Comparison of ENCODE assay signal across 31 mouse cellular contexts in the genomic region with DNA sequence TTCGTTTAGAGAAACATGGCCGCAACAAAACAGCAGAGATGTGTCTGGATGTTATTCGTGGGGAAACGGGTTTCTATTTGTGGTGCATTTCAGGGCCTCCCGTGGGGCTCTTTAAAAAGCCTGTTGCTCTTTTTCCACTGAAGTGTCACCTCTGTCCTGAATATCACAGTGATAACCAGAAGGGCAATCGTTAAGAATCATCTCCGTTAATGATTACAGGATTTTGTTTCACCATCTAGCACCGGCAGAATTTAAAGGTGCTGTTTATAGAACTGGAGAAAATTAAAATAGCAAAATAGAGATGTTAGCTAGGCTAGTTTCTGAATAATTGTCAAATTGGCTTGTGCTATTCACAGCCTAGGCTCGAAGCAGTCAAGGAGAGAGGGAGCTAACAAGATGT.
"Had no signal": no experiment of that assay in that cellular context is flagged by ENCODE, and none has a peak within 500 bp of the region (broad histone marks: within the 10 kb centered on the region; RNA-seq: fewer than 3 reads in every experiment).

No protein-coding gene starts in this region.

- H3K4me2 ChIP-seq: limb, embryonic 12.5 days; limb, embryonic 13.5 days; limb, embryonic 15.5 days; liver, embryonic 12.5 days; liver, embryonic 13.5 days; liver, embryonic 15.5 days; lung, embryonic 14.5 days; lung, embryonic 15.5 days; midbrain, embryonic 11.5 days; midbrain, embryonic 12.5 days; midbrain, embryonic 13.5 days; midbrain, embryonic 15.5 days; neural tube, embryonic 12.5 days had no signal

- H3K4me1 ChIP-seq: liver, embryonic 12.5 days; liver, embryonic 13.5 days; liver, embryonic 15.5 days; lung, embryonic 15.5 days; midbrain, embryonic 15.5 days had no signal

- ATAC-seq: liver, embryonic 12.5 days; liver, postnatal 0 days; lung, postnatal 0 days; midbrain, embryonic 13.5 days; midbrain, embryonic 15.5 days; midbrain, embryonic 16.5 days had no signal

- DNase-seq: left cerebral cortex, postnatal 4 days; liver; liver, embryonic 13.5 days; liver, postnatal 0 days; lung, adult 18-20 months; lung, adult 2 months; lung, embryonic 14.5 days; lung, postnatal 10 days; lung, postnatal 14 days; lung, postnatal 36 days; midbrain, embryonic 14.5 days had no signal

- H3K36me3 ChIP-seq: limb, embryonic 10.5 days; limb, embryonic 12.5 days; limb, embryonic 13.5 days; limb, embryonic 15.5 days; liver, embryonic 12.5 days; liver, embryonic 13.5 days; liver, embryonic 15.5 days; lung, embryonic 15.5 days; midbrain, embryonic 10.5 days; midbrain, embryonic 12.5 days; midbrain, embryonic 13.5 days; midbrain, embryonic 15.5 days; neural tube, embryonic 12.5 days had no signal

- H3K4me3 ChIP-seq: left cerebral cortex, adult 2 months; limb, embryonic 10.5 days; limb, embryonic 12.5 days; limb, embryonic 13.5 days; limb, embryonic 15.5 days; liver, embryonic 12.5 days; liver, embryonic 13.5 days; liver, embryonic 15.5 days; lung, embryonic 15.5 days; megakaryocyte, embryonic 14.5 days; midbrain, embryonic 10.5 days; midbrain, embryonic 12.5 days; midbrain, embryonic 13.5 days; midbrain, embryonic 15.5 days; myocyte; neural tube, embryonic 12.5 days had no signal

- H3K9me3 ChIP-seq: limb, embryonic 10.5 days; limb, embryonic 12.5 days; limb, embryonic 13.5 days; limb, embryonic 15.5 days; liver, embryonic 12.5 days; liver, embryonic 13.5 days; liver, embryonic 15.5 days; lung, embryonic 15.5 days; megakaryocyte, embryonic 14.5 days; midbrain, embryonic 10.5 days; midbrain, embryonic 12.5 days; midbrain, embryonic 13.5 days; midbrain, embryonic 15.5 days; neural tube, embryonic 12.5 days had no signal

- H3K27ac ChIP-seq: left cerebral cortex, adult 2 months; limb, embryonic 10.5 days; limb, embryonic 12.5 days; limb, embryonic 13.5 days; limb, embryonic 15.5 days; liver, embryonic 12.5 days; liver, embryonic 13.5 days; liver, embryonic 14.5 days; liver, embryonic 15.5 days; lung, embryonic 15.5 days; macrophage; midbrain, embryonic 10.5 days; midbrain, embryonic 12.5 days; midbrain, embryonic 13.5 days; midbrain, embryonic 15.5 days; neural tube, embryonic 12.5 days had no signal

- H3K9ac ChIP-seq: limb, embryonic 12.5 days; limb, embryonic 13.5 days; limb, embryonic 15.5 days; liver, embryonic 12.5 days; liver, embryonic 13.5 days; liver, embryonic 14.5 days; liver, embryonic 15.5 days; liver, postnatal 0 days; lung, embryonic 14.5 days; lung, embryonic 15.5 days; midbrain, embryonic 12.5 days; midbrain, embryonic 13.5 days; midbrain, embryonic 15.5 days; neural tube, embryonic 12.5 days had no signal
